Mouse (Mus musculus): ENCODE data around the gene Krt18.
"Not testable (repeated sequence)": the region's sequence is repeated elsewhere in the genome, so short reads cannot be mapped to it uniquely, and the experiment has no call there.

Krt18 gene

DNA sequence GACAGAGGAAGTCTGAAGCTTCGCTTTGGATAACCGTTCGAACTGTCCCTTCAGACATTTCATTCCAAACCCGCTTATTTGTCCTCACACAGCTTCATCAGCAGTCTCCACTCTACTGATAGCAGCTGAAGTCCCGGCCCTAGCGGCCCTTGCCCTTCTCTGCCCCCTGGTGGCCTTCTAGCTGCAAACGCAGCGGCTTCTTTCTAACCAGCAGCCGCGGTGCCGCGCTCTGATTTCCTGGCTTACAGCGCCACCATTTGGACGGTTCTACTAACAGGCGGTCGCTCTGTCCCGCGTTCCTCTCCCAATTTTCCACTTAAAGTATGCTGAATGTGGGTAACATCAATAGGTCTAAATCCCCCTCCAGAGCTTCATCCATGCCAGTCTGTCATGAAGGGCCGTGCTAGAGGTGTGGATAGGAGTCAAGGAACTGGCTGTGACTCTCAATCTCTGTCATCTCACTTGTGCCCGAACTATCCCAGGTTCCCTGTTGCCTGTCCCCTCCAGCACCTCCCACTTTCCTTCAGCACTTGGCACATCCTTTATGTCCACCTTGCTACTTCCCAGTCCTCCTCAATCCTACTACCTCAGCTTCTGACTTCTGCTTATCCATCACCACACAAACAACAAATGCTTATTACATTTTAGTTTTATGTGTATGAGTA is 37.8 kb downstream of the Krt18 start:
- DNase-seq (ENCODE audit: inconsistent ontology term) = peak; percentile 85

DNA sequence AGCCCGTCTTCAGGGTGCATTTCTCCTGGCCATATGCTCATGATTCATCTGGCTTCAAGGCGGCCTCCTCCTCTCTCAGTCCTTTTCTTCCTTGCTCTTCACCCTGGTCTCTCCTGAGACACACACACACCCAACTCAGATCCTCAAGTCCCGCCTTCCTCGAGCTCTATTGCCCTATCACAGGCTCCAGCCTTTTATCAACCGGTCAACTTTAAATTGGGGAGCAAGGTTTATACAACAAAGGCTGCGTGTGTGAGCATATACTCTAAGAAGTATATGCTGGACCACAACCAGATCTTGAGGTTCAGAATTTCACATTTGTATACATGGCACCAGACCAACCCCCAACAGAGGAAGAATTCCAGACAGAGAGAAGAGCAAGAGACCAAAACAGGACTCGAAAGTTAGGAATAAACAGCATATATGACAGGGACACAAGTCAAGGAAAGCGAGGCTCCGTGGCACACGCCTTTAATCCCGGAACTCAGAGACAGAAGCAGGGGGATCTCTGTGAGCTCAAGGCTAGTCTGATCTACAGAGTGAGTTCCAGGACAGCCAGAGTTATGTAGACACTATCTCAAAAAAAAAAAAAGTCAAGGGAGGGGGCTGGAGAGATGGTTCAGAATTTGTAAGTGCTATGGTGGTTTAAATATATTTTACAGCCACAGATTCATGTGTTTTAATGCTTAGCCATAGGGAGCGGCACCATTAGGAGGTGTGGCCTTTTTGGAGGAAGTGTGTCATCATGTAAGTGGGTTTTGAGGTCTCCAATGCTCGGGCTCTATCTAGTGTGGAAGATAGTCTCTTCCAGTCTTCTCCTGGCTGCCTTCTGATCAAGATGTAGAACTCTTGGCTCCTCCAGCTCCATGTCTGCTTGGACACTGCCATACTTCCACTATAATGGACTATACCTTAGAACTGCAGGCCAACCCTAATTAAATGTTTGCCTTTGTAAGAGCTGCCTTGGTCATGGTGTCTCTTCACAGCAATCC is 42.8 kb downstream of the Krt18 start:
- DNase-seq (ENCODE audit: inconsistent ontology term) = no peak

DNA sequence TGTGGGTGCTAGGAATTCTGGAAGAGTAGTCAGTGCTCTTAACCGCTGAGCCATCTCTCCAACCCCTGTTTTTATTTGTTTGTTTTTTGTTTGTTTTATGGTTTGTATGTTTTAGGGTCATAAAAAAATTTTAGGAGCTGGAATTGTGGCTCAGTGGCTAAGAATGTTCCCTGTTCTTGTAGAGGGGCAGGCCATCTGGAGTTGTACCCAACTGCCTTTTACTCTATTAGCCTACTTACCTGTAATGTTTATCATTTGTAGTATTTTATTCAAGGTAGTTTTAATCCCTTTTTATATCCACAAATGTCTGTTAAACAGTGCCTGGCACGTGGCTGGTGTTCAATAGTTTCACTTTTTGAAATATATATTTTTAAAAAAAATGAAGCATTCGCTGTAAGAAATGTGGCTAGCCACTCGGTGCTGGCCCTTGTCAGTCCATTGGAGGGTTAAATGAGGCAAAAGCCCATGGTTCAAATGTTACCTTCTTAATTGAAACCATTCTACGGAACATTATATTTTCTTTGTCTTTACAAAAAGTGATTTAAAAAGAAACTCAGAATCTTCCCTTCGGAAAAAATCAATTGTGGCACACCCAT is 45.1 kb downstream of the Krt18 start:
- DNase-seq (ENCODE audit: inconsistent ontology term) = no peak

DNA sequence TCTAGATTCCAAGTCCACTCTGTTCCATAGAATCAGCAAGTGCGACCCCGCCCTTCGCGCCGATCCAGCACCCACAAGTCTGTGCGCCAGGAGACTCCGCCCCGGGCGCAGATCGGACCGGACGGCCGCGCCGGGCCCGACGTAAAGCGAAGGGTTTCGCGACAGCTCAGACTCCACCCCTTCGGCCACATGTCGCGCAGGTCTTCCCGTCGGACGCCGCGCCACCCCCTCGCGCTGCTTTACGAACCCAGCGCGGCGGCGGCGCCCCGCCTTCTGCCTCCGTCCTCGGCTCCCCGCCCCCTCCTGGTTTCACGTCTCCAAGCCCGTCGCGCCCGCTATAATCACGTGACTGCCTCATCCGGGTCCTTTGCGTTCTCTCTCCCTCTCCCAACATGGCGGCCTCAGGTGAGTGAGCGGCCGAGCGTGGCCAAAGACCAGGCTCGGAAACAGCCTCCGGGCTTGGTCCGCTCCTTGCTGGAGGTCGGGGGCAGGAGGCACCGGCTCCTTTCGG is 45.6 kb downstream of the Krt18 start, which contains the start of gene Eif4b:
Gene Eif4b (plus strand): TSS at position 215 of the 511 bp plus-strand sequence.
- DNase-seq (ENCODE audit: inconsistent ontology term) = peak; percentile 100

DNA sequence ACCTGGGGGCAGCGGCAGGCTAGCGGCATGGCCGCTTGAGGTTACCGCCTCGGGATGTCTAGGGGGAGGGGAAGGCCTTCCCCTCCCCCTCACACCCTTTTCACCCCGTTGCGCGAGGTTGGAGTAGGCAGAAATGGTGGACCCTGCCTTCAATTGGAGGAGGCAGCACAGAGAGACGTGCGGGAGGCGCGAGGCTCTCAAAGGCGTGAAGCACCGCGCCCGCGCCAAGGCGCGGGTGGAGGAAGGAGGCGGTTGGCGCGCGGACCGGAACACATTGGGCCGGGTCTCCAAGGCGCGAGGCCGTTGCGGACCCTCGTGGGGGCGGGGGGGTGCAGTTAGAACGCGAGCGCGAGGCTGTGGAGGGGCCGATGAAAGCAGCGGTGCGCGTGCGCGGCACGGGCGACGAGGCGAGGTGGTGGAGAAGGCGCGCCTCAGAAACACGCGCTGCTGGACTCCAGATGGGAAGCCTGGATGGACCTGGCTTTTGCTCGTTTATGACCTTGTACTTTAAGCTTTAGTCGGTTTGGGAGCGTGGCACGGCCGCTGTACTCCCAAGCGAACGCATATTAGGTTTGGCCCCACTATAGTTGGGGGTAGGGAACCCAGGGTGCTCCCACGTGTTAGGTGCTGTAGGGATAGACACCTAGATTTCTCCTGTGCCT is 46.2 kb downstream of the Krt18 start:
- DNase-seq (ENCODE audit: inconsistent ontology term) = peak; percentile 68

DNA sequence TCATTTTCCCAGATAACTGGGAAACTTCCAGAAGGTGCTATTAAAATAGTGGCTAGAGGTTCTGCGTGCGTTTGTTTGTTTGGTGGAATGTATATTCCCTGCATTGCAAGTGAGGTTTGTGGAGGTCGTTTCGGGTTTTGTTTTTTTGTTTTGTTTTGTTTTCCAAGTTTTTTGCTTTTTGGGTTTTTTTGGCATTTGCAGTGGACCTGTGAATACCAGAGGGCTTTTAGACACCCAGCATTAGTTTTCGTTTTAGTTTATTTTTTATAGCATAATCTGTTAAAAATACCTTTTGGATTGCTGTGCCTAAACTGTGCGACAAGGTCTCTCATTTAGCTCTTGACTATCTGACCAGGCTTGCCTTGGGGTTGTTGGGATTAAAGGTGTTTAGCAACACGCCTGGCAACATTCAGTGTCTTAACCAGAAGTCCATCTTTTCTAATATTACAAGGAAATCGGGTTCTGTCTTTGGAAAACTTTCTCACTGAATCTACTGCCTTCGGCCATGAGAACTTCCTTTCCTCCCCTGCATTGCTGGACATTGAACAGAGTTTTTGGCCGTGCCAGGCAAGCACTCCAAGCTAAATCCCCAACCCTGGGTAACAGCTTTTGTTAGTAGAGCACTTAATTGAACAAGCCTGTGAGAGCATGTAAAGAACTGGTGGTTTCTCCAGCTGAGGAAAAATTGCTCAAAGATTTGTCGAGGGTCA is 47.1 kb downstream of the Krt18 start:
- DNase-seq (ENCODE audit: inconsistent ontology term) = no peak

DNA sequence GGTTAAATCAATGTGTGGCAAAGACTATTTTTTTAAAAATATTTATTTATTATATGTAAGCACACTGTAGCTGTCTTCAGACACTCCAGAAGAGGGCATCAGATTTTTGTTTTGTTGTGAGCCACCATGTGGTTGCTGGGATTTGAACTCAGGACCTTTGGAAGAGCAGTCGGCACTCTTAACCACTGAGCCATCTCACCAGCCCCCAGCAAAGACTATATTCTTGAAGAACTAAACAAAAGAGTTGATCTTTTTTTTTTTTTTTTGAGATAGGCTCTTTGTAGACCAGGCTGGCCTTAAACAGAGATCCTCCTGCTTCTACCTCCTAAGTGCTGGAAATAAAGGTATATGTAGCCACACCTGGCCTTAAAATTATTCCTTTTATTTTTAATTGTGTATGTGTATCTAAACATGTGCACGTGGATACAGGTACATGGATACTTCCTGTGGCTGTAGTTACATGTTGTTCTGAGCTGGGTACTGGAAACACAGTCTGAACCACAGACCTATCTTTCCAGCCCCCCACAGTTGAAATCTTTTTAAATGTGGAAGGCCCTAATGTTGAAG is 49.2 kb downstream of the Krt18 start:
- DNase-seq (ENCODE audit: inconsistent ontology term) = no peak

DNA sequence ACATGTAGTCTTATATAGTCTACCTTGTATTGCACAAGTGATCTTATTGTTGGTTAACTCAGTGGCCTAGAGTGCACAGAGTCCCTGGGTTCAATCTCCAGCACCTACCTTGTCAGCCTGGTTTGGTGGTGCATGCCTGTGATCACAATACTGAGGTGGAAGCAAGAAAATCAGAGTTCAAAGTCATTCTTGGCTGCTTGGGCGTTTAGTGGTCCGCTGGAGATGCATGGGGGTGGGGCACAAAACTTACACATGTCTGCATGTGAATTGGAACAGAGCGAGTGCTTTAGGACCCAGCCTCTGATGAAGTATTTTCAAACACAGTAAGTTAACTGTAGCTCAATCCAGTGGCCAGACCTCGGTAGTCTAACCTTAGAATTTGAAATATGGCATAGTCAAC is 51.2 kb downstream of the Krt18 start:
- no peak for DNase-seq (ENCODE audit: inconsistent ontology term)

DNA sequence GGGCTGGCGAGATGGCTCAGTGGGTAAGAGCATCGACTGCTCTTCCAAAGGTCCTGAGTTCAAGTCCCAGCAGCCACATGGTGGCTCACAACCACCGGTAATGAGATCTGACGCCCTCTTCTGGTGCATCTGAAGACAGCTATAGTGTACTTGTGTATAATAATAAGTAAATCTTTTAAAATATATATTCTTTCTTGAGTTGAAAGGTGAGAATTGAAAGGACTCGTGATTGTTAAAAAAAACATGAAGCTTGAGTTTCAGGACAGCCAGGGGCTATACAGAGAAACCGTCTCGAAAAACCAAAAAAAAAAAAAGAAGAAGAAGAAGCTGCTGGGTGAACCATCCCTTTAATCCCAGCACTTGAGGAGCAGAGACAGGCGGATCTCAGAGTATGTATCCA is 51.9 kb downstream of the Krt18 start:
- DNase-seq (ENCODE audit: inconsistent ontology term) = not testable (repeated sequence)

DNA sequence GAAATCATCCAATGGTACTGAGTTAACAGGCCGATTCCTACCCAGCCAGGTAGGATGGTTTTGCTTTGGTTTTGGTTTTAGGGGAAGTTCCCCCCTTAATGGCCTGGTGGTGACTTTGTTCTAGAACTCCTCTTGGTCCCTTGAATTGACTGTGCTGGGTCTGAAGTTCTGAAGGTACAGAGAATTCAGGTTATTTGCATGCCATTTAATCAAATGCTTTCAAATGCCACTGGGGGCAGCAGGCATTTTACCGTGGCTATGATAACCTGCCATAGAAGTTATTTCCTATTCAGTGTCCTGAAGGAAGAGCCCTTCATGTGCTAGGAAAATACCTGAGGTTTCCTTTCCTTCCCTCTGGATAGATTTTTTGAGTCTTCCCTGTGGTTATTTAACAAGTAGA is 52.4 kb downstream of the Krt18 start:
- DNase-seq (ENCODE audit: inconsistent ontology term) = no peak

Data from Muller cell, postnatal 12 days (primary cell).